Mouse (Mus musculus): Measurements from ENCODE around the gene Gm36176. TPM values are rescaled to one million over a fixed set of nuclear protein-coding genes. Genes with fewer than 3 reads are reported as not detected.

The Gm36176 gene
- total and polyA plus RNA-seq, 2 experiments from 2014 or later = not detected

- no peak for ATAC-seq (ENCODE audit: insufficient read depth, low read depth)
- Histone ChIP-seq H3K4me1 (ENCODE audit: control insufficient read depth, insufficient read depth) (no peaks in the 10 kb centered on the region), H3K36me3 (replicated peaks; ENCODE audit: control insufficient read depth, insufficient read depth, low read length) (no peaks in the 10 kb centered on the region), H3K4me3 (ENCODE audit: low read depth, low read length) (no peak within 1 kb of the TSS), H3K9me3 (replicated peaks; ENCODE audit: control insufficient read depth, low read length) (no peaks in the 10 kb centered on the region), H3K9ac (replicated peaks; ENCODE audit: low read depth, low read length) (no peak within 1 kb of the TSS), H3K27me3 (ENCODE audit: control insufficient read depth, insufficient read depth, low read length) (no peaks in the 10 kb centered on the region), H3K4me2 (ENCODE audit: low read depth, low read length) (no peak within 1 kb of the TSS), H3K27ac (ENCODE audit: low read depth) (no peak within 1 kb of the TSS)
- no peak for DNase-seq (ENCODE audit: low spot score)
- WGBS = 63% methylated on average over 9 of the region's 9 CpGs
- TF ChIP-seq EP300 (IDR thresholded peaks at IDR 0.05; ENCODE audit: low read depth) (no peak), CTCF (IDR thresholded peaks at IDR 0.05; ENCODE audit: low read depth) (no peak)
These were observed 11.0 kb upstream of the Gm36176 start, which contains the start of gene Krtap10-10 for GRCm38 (mm10) chr10:77835647-77836046. Krtap10-10 (plus strand) TSS chr10:77835947.

GRCm38 (mm10) chr10:77839006-77839405 is 7.6 kb upstream of the Gm36176 start:
- Histone ChIP-seq H3K4me3 (ENCODE audit: low read depth, low read length) (no peak overlapping the region), H3K4me1 (ENCODE audit: control insufficient read depth, insufficient read depth) (no peaks in the 10 kb centered on the region), H3K27me3 (ENCODE audit: control insufficient read depth, insufficient read depth, low read length) (no peaks in the 10 kb centered on the region), H3K4me2 (ENCODE audit: low read depth, low read length) (no peak overlapping the region), H3K9ac (replicated peaks; ENCODE audit: low read depth, low read length) (no peak overlapping the region), H3K27ac (ENCODE audit: low read depth) (no peak overlapping the region), H3K36me3 (replicated peaks; ENCODE audit: control insufficient read depth, insufficient read depth, low read length) (no peaks in the 10 kb centered on the region), H3K9me3 (replicated peaks; ENCODE audit: control insufficient read depth, low read length) (0 out of 2 replicates have a peak, but pooled peaks cover 11% of the 10 kb centered on the region)
- 60% methylated on average over 6 of the region's 6 CpGs for WGBS
- no peak for DNase-seq (ENCODE audit: low spot score)
- TF ChIP-seq CTCF (IDR thresholded peaks at IDR 0.05; ENCODE audit: low read depth) (no peak), EP300 (IDR thresholded peaks at IDR 0.05; ENCODE audit: low read depth) (no peak)
- ATAC-seq (ENCODE audit: insufficient read depth, low read depth) = no peak

DNA sequence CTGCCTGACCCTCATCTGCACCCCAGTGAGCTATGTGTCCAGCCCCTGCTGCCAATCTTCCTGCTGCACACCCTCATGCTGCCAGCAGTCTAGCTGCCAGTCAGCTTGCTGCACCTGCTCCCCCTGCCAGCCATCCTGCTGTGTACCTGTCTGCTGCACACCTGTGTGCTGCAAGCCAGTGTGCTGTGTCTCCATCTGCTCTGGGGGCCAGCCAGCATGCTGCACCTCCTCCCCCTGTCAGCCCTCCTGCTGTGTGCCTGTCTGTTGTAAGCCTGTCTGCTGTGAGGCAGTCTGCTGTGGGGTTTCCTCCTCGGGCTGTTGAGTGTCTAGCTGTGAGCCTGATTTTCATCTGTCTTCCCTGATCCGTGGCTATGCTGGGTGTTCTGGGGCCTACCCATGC is 358 bp downstream of the Gm36176 start:
- Histone ChIP-seq H3K9ac (replicated peaks; ENCODE audit: low read depth, low read length) (no peak overlapping the region), H3K9me3 (replicated peaks; ENCODE audit: control insufficient read depth, low read length) (0 out of 2 replicates have a peak, but pooled peaks cover 15% of the 10 kb centered on the region), H3K4me2 (ENCODE audit: low read depth, low read length) (no peak overlapping the region), H3K4me3 (ENCODE audit: low read depth, low read length) (no peak overlapping the region), H3K4me1 (ENCODE audit: control insufficient read depth, insufficient read depth) (no peaks in the 10 kb centered on the region), H3K27me3 (ENCODE audit: control insufficient read depth, insufficient read depth, low read length) (no peaks in the 10 kb centered on the region), H3K27ac (ENCODE audit: low read depth) (no peak overlapping the region), H3K36me3 (replicated peaks; ENCODE audit: control insufficient read depth, insufficient read depth, low read length) (no peaks in the 10 kb centered on the region)
- no peak for ATAC-seq (ENCODE audit: insufficient read depth, low read depth)
- TF ChIP-seq CTCF (IDR thresholded peaks at IDR 0.05; ENCODE audit: low read depth) (no peak), EP300 (IDR thresholded peaks at IDR 0.05; ENCODE audit: low read depth) (no peak)
- no peak for DNase-seq (ENCODE audit: low spot score)
- WGBS = 24% methylated on average over 2 of the region's 2 CpGs

- H3K4me2 ChIP-seq (ENCODE audit: low read depth, low read length) = no peak overlapping the region
- H3K4me3 ChIP-seq (ENCODE audit: low read depth, low read length) = no peak overlapping the region
- no peaks in the 10 kb centered on the region for H3K4me1 ChIP-seq (ENCODE audit: control insufficient read depth, insufficient read depth)
- TF ChIP-seq CTCF (IDR thresholded peaks at IDR 0.05; ENCODE audit: low read depth) (no peak), EP300 (IDR thresholded peaks at IDR 0.05; ENCODE audit: low read depth) (no peak)
- no peaks in the 10 kb centered on the region for H3K27me3 ChIP-seq (ENCODE audit: control insufficient read depth, insufficient read depth, low read length)
- no peak overlapping the region for H3K9ac ChIP-seq (replicated peaks; ENCODE audit: low read depth, low read length)
- H3K9me3 ChIP-seq (replicated peaks; ENCODE audit: control insufficient read depth, low read length) = 0 out of 2 replicates have a peak, but pooled peaks cover 15% of the 10 kb centered on the region
- no peak for DNase-seq (ENCODE audit: low spot score)
- no peaks in the 10 kb centered on the region for H3K36me3 ChIP-seq (replicated peaks; ENCODE audit: control insufficient read depth, insufficient read depth, low read length)
- no peak for ATAC-seq (ENCODE audit: insufficient read depth, low read depth)
- WGBS = 69% methylated on average over 2 of the region's 2 CpGs
- no peak overlapping the region for H3K27ac ChIP-seq (ENCODE audit: low read depth)
These were observed 935 bp downstream of the Gm36176 start for GRCm38 (mm10) chr10:77847538-77847937.

- no peak for ATAC-seq (ENCODE audit: insufficient read depth, low read depth)
- TF ChIP-seq CTCF (IDR thresholded peaks at IDR 0.05; ENCODE audit: low read depth) (no peak), EP300 (IDR thresholded peaks at IDR 0.05; ENCODE audit: low read depth) (no peak)
- Histone ChIP-seq H3K4me2 (ENCODE audit: low read depth, low read length) (no peak within 1 kb of the TSS), H3K9ac (replicated peaks; ENCODE audit: low read depth, low read length) (no peak within 1 kb of the TSS), H3K27ac (ENCODE audit: low read depth) (no peak within 1 kb of the TSS), H3K27me3 (ENCODE audit: control insufficient read depth, insufficient read depth, low read length) (no peaks in the 10 kb centered on the region), H3K36me3 (replicated peaks; ENCODE audit: control insufficient read depth, insufficient read depth, low read length) (no peaks in the 10 kb centered on the region), H3K4me3 (ENCODE audit: low read depth, low read length) (no peak within 1 kb of the TSS), H3K9me3 (replicated peaks; ENCODE audit: control insufficient read depth, low read length) (no peaks in the 10 kb centered on the region), H3K4me1 (ENCODE audit: control insufficient read depth, insufficient read depth) (no peaks in the 10 kb centered on the region)
- DNase-seq (ENCODE audit: low spot score) = no peak
- 47% methylated on average over 9 of the region's 9 CpGs for WGBS
These were observed 6.0 kb downstream of the Gm36176 start, which contains the start of gene Gm10318 for GRCm38 (mm10) chr10:77852559-77852958. Gm10318 (plus strand) TSS chr10:77852859.

GRCm38 (mm10) chr10:77861675-77862074 is 15.1 kb downstream of the Gm36176 start, which contains the start of gene Gm3285:
Gm3285 (plus strand) TSS chr10:77861975.
- H3K27ac ChIP-seq (ENCODE audit: low read depth) = no peak within 1 kb of the TSS
- no peaks in the 10 kb centered on the region for H3K4me1 ChIP-seq (ENCODE audit: control insufficient read depth, insufficient read depth)
- no peaks in the 10 kb centered on the region for H3K36me3 ChIP-seq (replicated peaks; ENCODE audit: control insufficient read depth, insufficient read depth, low read length)
- ATAC-seq (ENCODE audit: insufficient read depth, low read depth) (no peak), DNase-seq (ENCODE audit: low spot score) (no peak)
- H3K9me3 ChIP-seq (replicated peaks; ENCODE audit: control insufficient read depth, low read length) = no peaks in the 10 kb centered on the region
- TF ChIP-seq CTCF (IDR thresholded peaks at IDR 0.05; ENCODE audit: low read depth) (no peak), EP300 (IDR thresholded peaks at IDR 0.05; ENCODE audit: low read depth) (no peak)
- H3K27me3 ChIP-seq (ENCODE audit: control insufficient read depth, insufficient read depth, low read length) = no peaks in the 10 kb centered on the region
- 46% methylated on average over 7 of the region's 7 CpGs for WGBS
- H3K4me3 ChIP-seq (ENCODE audit: low read depth, low read length) = no peak within 1 kb of the TSS
- no peak within 1 kb of the TSS for H3K4me2 ChIP-seq (ENCODE audit: low read depth, low read length)
- no peak within 1 kb of the TSS for H3K9ac ChIP-seq (replicated peaks; ENCODE audit: low read depth, low read length)

Measured in heart, postnatal 0 days (tissue).